Mouse (Mus musculus) liver, embryonic 16.5 days (tissue): ENCODE data around the gene Olfr1122. TPM values are rescaled to one million over a fixed set of nuclear protein-coding genes. Genes with fewer than 3 reads are reported as not detected.
"Not testable (repeated sequence)": the region's sequence is repeated elsewhere in the genome, so short reads cannot be mapped to it uniquely, and the experiment has no call there.

Experiments used
- ATAC-seq: fragments of 200-750 bp; cut with Nextera tagmentation; 2 replicates; pipeline ENCODE4 v1.8.0; 2017; ENCODE audit warnings: low read depth, mild to moderate bottlenecking, moderate number of reproducible peaks, moderate library complexity
- H3K27ac ChIP-seq: fragments of 300-500 bp; sonication (generic); 2 replicates; pipeline ENCODE4 v1.5.1; 2014; ENCODE audit warnings: mild to moderate bottlenecking, low read length
- H3K27me3 ChIP-seq: fragments of 300-500 bp; sonication (generic); 2 replicates; pipeline ENCODE4 v1.6.1; 2014; ENCODE audit warnings: low read depth, low read length, mixed read lengths; ENCODE audit not compliant: control insufficient read depth, insufficient read depth
- H3K36me3 ChIP-seq: fragments of 300-500 bp; sonication (generic); 2 replicates; pipeline ENCODE4 v1.6.1; 2014; ENCODE audit warnings: mild to moderate bottlenecking; ENCODE audit not compliant: control insufficient read depth, insufficient read depth
- H3K4me1 ChIP-seq: fragments of 300-500 bp; sonication (generic); 2 replicates; pipeline ENCODE4 v1.6.1; 2014; ENCODE audit warnings: low read depth, low read length, mixed read lengths; ENCODE audit not compliant: control insufficient read depth
- H3K4me2 ChIP-seq: fragments of 300-500 bp; sonication (generic); 2 replicates; pipeline ENCODE4 v1.6.1; 2014; ENCODE audit warnings: low read depth, low read length, mixed read lengths
- H3K4me3 ChIP-seq: fragments of 300-500 bp; sonication (generic); 2 replicates; pipeline ENCODE4 v1.5.1; 2014; ENCODE audit warnings: low read depth, mild to moderate bottlenecking, low read length
- H3K9ac ChIP-seq: fragments of 300-500 bp; sonication (generic); 2 replicates; pipeline ENCODE4 v1.6.1; 2014; ENCODE audit warnings: low read depth, low read length
- H3K9me3 ChIP-seq: fragments of 300-500 bp; sonication (generic); replicated peaks from 2 replicates; pipeline ENCODE4 v1.6.1; 2016; ENCODE audit warnings: low read length; ENCODE audit not compliant: control insufficient read depth
- WGBS: fragments of 180-500 bp; shearing (Covaris S2); extraction: QIAGEN DNeasy Blood & Tissue Kit; methylation state at CpG from one replicate; pipeline ENCODE4 v1.1.7; 2014; ENCODE audit not compliant: insufficient replicate concordance; 5-methylcytosine and 5-hydroxymethylcytosine counted together
- polyA plus RNA-seq: library from polyadenylated mRNA; unstranded; fragments of >200 nt; fragmentation: Nextera tagmentation; extraction: Ambion mirVana; gene quantifications from 2 replicates; pipeline ENCODE4 v1.2.1, GENCODE M21; 2015

Olfr1122 gene
- polyA plus RNA-seq, result not detected in 2 replicates

DNA sequence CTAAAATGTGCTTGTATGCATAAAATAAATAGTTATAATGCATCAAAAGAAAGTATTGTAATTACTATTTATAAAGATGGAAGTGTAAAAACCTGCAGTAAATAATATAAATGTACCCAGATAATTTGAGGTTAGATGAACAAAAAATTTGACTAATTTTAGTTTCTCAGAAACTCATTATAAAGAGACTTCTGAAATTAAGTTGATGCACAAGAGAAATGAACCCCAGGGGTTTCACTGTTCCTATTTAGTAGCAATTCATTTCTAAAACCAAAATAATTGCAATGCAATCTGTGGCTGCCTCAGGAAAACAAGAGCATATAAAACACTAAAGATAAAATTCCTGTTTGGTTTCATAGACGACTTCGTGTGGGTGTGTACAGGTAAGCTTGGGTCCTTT is at the start of gene Olfr1122:
Gene Olfr1122 (plus strand): TSS at position 301 of the 400 bp plus-strand sequence.
- Histone ChIP-seq H3K27me3 (no peaks in the 10 kb centered on the region), H3K9ac (no peak within 1 kb of the TSS), H3K27ac (no peak within 1 kb of the TSS), H3K4me3 (no peak within 1 kb of the TSS), H3K4me2 (no peak within 1 kb of the TSS), H3K9me3 (no peaks in the 10 kb centered on the region), H3K4me1 (no peaks in the 10 kb centered on the region), H3K36me3 (no peaks in the 10 kb centered on the region)
- WGBS, result 63% methylated on average over 2 of the region's 2 CpGs
- no peak for ATAC-seq

GRCm38 (mm10) chr2:87354515-87354914 is 31.1 kb upstream of the Olfr1122 start, which contains the start of gene Olfr1120:
TSS of gene Olfr1120 (plus strand) at chr2:87354815.
- Histone ChIP-seq H3K4me3 (no peak within 1 kb of the TSS), H3K4me1 (no peaks in the 10 kb centered on the region), H3K9me3 (no peaks in the 10 kb centered on the region), H3K27ac (no peak within 1 kb of the TSS), H3K36me3 (no peaks in the 10 kb centered on the region), H3K27me3 (no peaks in the 10 kb centered on the region), H3K4me2 (no peak within 1 kb of the TSS), H3K9ac (no peak within 1 kb of the TSS)
- no peak for ATAC-seq
- 35% methylated on average over 2 of the region's 2 CpGs for WGBS

GRCm38 (mm10) chr2:87360121-87360520 is 25.5 kb upstream of the Olfr1122 start:
- H3K4me1 ChIP-seq, H3K9me3 ChIP-seq, ATAC-seq, H3K27ac ChIP-seq, H3K4me2 ChIP-seq, H3K4me3 ChIP-seq, H3K9ac ChIP-seq, H3K36me3 ChIP-seq, H3K27me3 ChIP-seq: not testable (repeated sequence)
- WGBS, result 66% methylated on average over 2 of the region's 2 CpGs

DNA sequence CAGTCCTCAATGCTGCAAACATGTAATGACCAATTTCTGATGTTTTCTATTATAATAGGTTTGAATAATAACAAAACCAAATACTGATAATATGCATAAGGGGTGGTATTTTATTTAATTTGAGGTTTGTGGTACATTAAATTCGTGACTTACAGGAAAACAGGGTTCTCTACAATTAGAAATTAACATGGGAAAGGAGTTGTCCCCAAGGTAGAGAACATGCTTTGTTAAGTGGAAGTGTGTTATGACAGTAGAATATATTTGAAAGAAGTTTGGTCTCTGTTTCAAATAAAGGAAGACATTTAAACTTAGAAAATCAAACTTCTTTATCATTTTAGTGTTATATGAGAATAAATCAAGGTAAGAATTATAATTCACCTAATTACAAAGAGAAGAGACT is 16.1 kb upstream of the Olfr1122 start, which contains the start of gene Olfr1121:
Gene Olfr1121 (plus strand): TSS at position 301 of the 400 bp plus-strand sequence.
- 20% methylated on average over 1 of the region's 1 CpGs for WGBS

DNA sequence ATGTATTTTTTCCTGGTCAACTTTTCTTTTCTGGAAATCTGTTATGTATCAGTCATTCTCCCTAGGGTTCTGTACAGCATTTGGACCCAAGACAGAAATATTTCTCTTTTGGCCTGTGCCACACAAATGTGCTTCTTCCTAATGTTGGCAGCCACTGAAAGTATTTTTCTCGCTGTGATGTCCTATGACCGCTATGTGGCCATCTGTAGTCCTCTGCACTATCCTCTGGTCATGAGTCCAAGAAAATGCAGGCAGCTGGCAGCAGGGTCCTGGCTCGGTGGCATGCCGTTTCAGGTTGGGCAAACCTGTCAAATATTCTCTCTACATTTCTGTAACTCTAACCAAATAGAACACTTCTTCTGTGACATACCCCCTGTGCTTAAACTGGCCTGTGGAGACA is 13.9 kb upstream of the Olfr1122 start:
- no peak overlapping the region for H3K9ac ChIP-seq
- H3K36me3 ChIP-seq, result no peaks in the 10 kb centered on the region
- H3K27ac ChIP-seq, result no peak overlapping the region
- no peaks in the 10 kb centered on the region for H3K27me3 ChIP-seq
- H3K4me1 ChIP-seq, result no peaks in the 10 kb centered on the region
- no peaks in the 10 kb centered on the region for H3K9me3 ChIP-seq
- no peak for ATAC-seq
- H3K4me3 ChIP-seq, result no peak overlapping the region
- WGBS, result 53% methylated on average over 4 of the region's 4 CpGs
- no peak overlapping the region for H3K4me2 ChIP-seq

More for the DNA sequence above, 16.1 kb upstream of the Olfr1122 start, which contains the start of gene Olfr1121:
- H3K4me3 ChIP-seq, result no peak within 1 kb of the TSS
- no peaks in the 10 kb centered on the region for H3K9me3 ChIP-seq
- no peak within 1 kb of the TSS for H3K27ac ChIP-seq
- H3K4me2 ChIP-seq, result no peak within 1 kb of the TSS
- no peaks in the 10 kb centered on the region for H3K27me3 ChIP-seq
- ATAC-seq, result no peak
- no peaks in the 10 kb centered on the region for H3K36me3 ChIP-seq
- H3K9ac ChIP-seq, result no peak within 1 kb of the TSS
- H3K4me1 ChIP-seq, result no peaks in the 10 kb centered on the region

DNA sequence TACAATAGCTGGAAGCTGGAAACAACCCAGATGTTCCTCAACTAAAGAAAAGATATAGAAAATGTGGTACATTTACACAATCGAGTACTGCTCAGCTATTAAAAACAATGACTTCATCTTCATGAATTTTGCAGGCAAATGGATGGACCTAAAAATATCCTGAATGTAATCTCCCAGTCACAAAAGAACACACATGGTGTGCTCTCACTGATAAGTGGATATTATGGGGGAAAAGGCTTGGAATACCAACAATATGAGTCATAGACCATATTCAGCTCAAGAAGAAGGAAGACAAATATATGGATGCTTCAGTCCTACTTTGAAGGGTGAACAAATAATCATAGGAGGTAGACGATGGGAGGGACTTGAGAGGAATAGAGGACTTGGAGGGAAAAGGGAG is 1.7 kb upstream of the Olfr1122 start:
- H3K4me1 ChIP-seq, result no peaks in the 10 kb centered on the region
- H3K4me3 ChIP-seq, result no peak overlapping the region
- H3K4me2 ChIP-seq, result no peak overlapping the region
- no peaks in the 10 kb centered on the region for H3K27me3 ChIP-seq
- H3K27ac ChIP-seq, result no peak overlapping the region
- ATAC-seq, result no peak
- H3K9ac ChIP-seq, result no peak overlapping the region
- no peaks in the 10 kb centered on the region for H3K36me3 ChIP-seq
- H3K9me3 ChIP-seq, result no peaks in the 10 kb centered on the region
- 56% methylated on average over 2 of the region's 2 CpGs for WGBS

GRCm38 (mm10) chr2:87393605-87394004 is 8.0 kb downstream of the Olfr1122 start:
- H3K9me3 ChIP-seq, H3K27ac ChIP-seq, H3K36me3 ChIP-seq, H3K9ac ChIP-seq, H3K4me1 ChIP-seq, H3K4me3 ChIP-seq, ATAC-seq, H3K4me2 ChIP-seq, H3K27me3 ChIP-seq: not testable (repeated sequence)
- WGBS, result 72% methylated on average over 5 of the region's 5 CpGs

GRCm38 (mm10) chr2:87394686-87395085 is 9.0 kb downstream of the Olfr1122 start:
- 67% methylated on average over 7 of the region's 7 CpGs for WGBS
- H3K4me2 ChIP-seq, H3K4me1 ChIP-seq, H3K27me3 ChIP-seq, H3K27ac ChIP-seq, ATAC-seq, H3K9ac ChIP-seq, H3K36me3 ChIP-seq, H3K9me3 ChIP-seq, H3K4me3 ChIP-seq: not testable (repeated sequence)

- Histone ChIP-seq H3K4me1 (no peaks in the 10 kb centered on the region), H3K9me3 (no peaks in the 10 kb centered on the region), H3K27ac (no peak within 1 kb of the TSS), H3K4me2 (no peak within 1 kb of the TSS), H3K27me3 (no peaks in the 10 kb centered on the region), H3K9ac (no peak within 1 kb of the TSS), H3K4me3 (no peak within 1 kb of the TSS), H3K36me3 (no peaks in the 10 kb centered on the region)
- no peak for ATAC-seq
- 80% methylated on average over 1 of the region's 1 CpGs for WGBS
Observed at GRCm38 (mm10) chr2:87416335-87416734, 30.7 kb downstream of the Olfr1122 start, which contains the start of gene Olfr1123. TSS of gene Olfr1123 (plus strand) at chr2:87416635.
